Mouse (Mus musculus) liver, adult 2 months (tissue): ENCODE measurements around the gene Scd4.

Source experiments
- CTCF ChIP-seq: fragments of 200-500 bp; IDR thresholded peaks from 2 replicates; pipeline ENCODE4 v1.5.1; 2011; ENCODE audit warnings: low read depth, low read length, control low read depth
- POLR2A ChIP-seq: fragments of 200-500 bp; IDR thresholded peaks from 2 replicates; pipeline ENCODE4 v1.6.1; 2011; ENCODE audit warnings: low read length, control low read depth; ENCODE audit not compliant: insufficient read depth; ENCODE audit errors: extremely low read depth

GRCm38 (mm10) chr19:44370231-44370630 lies 37.3 kb downstream of the Scd4 start:
- no peak for TF ChIP-seq CTCF
- no peak for TF ChIP-seq POLR2A
